Mouse (Mus musculus) WW6 (cell line): Measurements from ENCODE around the gene D630045J12Rik.

ENCODE experiments used
- DNase-seq: peaks from one replicate; pipeline ENCODE4 v3.0.0-alpha.2; 2013; ENCODE audit warnings: low read depth, low spot score

Gene D630045J12Rik

GRCm38 (mm10) chr6:38096961-38097370, 156.8 kb downstream of the D630045J12Rik start:
- no peak for DNase-seq

DNA sequence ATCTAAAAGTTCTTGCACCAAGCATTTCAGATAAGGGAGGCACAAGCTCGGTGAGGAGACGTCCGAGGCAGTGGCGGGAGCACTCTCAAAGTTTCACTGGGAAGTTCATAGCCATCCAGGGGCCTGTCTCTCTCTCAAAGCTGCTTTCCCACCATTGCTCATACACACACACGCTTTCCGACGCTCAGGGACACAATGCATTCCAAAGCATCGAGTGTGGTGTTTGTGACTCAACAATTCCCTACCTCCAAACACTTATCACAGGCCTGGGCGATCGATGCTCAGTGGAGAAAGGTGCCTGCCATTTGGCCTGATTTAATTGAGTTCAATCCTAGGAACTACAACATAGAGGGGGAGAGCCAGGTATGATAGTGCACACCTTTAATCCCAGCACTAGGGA, 159.1 kb downstream of the D630045J12Rik start:
- DNase-seq, result no peak

GRCm38 (mm10) chr6:38092539-38092938, 161.3 kb downstream of the D630045J12Rik start:
- no peak for DNase-seq

DNA sequence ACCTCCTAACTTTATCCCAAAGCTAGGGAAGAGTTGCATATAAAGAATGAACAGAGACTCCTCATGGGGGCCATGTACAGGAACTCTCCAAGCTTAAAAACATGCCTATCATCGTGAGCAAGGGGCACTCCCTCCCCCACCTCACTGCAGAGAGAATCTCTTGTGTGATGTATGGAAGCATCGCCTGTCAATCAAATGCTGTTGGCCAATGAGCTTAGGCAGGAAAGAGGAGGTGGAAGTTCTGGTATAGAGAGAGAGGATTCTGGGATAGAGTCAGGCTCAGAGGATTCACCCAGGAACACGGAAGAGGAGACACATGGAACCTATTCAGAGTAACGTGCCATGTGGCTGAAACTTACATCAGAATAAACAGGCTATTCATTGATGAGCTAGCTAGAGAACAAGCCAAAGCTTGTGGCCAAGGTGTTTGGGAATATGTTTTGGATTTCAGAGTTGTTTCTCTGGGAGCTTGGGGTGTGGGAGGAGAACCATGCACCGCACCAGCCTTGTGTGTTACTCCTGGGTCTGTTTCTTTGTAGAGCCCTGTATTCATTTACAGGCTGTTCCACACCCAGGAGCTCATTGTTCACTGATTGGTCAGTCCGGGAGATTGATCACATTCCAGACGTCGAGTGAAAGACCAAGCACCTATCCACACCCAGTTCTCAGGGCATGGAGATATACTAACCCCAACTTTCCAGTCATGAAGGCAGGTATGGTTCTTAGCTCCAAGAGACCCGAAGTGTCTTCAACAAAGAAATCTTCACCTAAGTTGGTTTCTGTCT, 166.4 kb downstream of the D630045J12Rik start:
- no peak for DNase-seq

DNA sequence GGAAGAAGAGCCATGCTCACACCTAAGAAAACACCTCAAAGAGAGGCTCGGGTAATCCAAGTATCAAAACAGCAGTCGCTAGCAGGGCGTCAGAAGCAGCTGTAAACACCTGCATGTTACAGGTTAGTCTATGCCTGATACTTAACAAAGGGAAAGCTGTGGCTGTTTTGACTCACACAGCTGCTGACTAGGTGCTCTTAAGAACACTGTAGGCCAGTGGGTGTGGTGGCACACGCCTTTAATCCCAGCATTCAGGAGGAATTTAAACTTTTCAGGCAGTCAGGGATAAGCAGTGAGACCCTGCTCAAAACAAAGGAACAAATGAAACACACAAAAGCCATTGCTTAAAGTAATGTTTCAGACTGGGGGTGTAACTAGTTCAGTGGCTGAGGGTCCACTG, 170.6 kb downstream of the D630045J12Rik start:
- no peak for DNase-seq

GRCm38 (mm10) chr6:38081727-38082341, 172.0 kb downstream of the D630045J12Rik start:
- DNase-seq, result no peak

GRCm38 (mm10) chr6:38080364-38080763, 173.4 kb downstream of the D630045J12Rik start:
- no peak for DNase-seq

GRCm38 (mm10) chr6:38073592-38073991, 180.2 kb downstream of the D630045J12Rik start:
- DNase-seq, result no peak
